Mouse (Mus musculus): ENCODE measurements at regions not wholly inside any gene's neighbourhood (a gene's known extent, or its start where the extent isn't known, plus 50 kb on each side); places are given as distances from the start of the nearest gene placed in this dataset.
A peak's percentile ranks its signal among the peaks of the same experiment; 100 is the strongest.

DNA sequence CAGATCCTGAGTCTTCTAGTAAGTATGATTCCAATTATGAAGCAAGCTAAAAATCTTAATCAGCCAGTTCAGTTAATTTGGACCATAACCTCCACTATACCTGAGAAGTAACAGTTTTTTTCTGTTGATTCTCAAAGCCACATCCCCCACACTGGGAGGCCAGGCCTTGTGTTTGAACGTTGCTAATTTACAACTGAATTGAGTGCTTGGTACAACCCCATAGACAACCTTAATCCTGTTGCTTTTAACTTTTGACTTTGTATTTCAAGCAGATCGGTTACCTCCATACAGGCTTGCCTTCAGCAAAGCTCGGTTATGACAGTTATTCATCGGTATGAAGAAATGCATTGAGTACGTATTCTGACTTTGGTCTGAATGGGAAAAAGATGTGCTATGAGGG lies 105.3 kb downstream of the B3gnt5 start:
- Histone ChIP-seq H3K36me3 (ENCODE audit: control insufficient read depth, insufficient read depth, low read length, poor library complexity, severe bottlenecking) (no peaks in the 10 kb centered on the region), H3K27me3 (ENCODE audit: control insufficient read depth, insufficient read depth, low read length, poor library complexity, severe bottlenecking) (no peaks in the 10 kb centered on the region), H3K4me1 (ENCODE audit: control insufficient read depth, insufficient read depth, low read length) (no peaks in the 10 kb centered on the region), H3K9me3 (replicated peaks; ENCODE audit: control insufficient read depth, insufficient read depth, low read length, poor library complexity, severe bottlenecking) (no peaks in the 10 kb centered on the region; the same call in 1 of the 2 replicates), H3K9ac (ENCODE audit: low read depth, poor library complexity, severe bottlenecking) (no peak overlapping the region), H3K4me3 (ENCODE audit: low read depth, low read length) (no peak overlapping the region), H3K27ac (ENCODE audit: insufficient read depth, low read length) (peak overlapping the region; percentile 56; the same call in 1 of the 2 replicates)
- TF ChIP-seq CTCF (IDR thresholded peaks at IDR 0.05; ENCODE audit: low read depth, low read length) (no peak), EP300 (IDR thresholded peaks at IDR 0.05; ENCODE audit: insufficient read depth, low read depth, low read length) (no peak), POLR2A (IDR thresholded peaks at IDR 0.05; ENCODE audit: insufficient read depth, low read length) (no peak)

DNA sequence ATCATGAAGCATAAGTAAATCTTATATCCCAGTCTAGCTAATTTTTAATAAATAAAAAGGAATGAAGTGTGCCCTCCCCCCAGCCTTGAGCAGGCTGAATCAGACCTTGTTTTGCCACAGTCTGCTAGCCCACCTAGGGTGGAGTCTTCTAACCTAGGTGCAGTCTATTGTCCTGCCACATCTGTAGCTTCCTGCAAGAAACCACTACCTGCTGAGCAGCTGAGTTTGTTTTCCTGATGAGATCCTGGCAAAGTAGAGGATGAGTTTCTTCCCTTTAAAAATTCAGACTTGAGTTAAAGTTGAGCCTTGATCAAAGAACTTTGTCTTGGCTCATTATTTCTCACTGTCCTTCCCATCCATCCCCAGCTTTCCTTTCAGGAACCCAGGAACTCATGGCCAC lies 105.9 kb downstream of the B3gnt5 start:
- H3K27me3 ChIP-seq (ENCODE audit: control insufficient read depth, insufficient read depth, low read length, poor library complexity, severe bottlenecking) = no peaks in the 10 kb centered on the region
- H3K27ac ChIP-seq (ENCODE audit: insufficient read depth, low read length) = peak overlapping the region; percentile 87
- no peaks in the 10 kb centered on the region for H3K36me3 ChIP-seq (ENCODE audit: control insufficient read depth, insufficient read depth, low read length, poor library complexity, severe bottlenecking)
- no peak overlapping the region for H3K4me3 ChIP-seq (ENCODE audit: low read depth, low read length)
- no peak overlapping the region for H3K9ac ChIP-seq (ENCODE audit: low read depth, poor library complexity, severe bottlenecking)
- no peaks in the 10 kb centered on the region for H3K4me1 ChIP-seq (ENCODE audit: control insufficient read depth, insufficient read depth, low read length)
- TF ChIP-seq CTCF (IDR thresholded peaks at IDR 0.05; ENCODE audit: low read depth, low read length) (no peak), POLR2A (IDR thresholded peaks at IDR 0.05; ENCODE audit: insufficient read depth, low read length) (no peak), EP300 (IDR thresholded peaks at IDR 0.05; ENCODE audit: insufficient read depth, low read depth, low read length) (no peak)
- H3K9me3 ChIP-seq (replicated peaks; ENCODE audit: control insufficient read depth, insufficient read depth, low read length, poor library complexity, severe bottlenecking) = peaks cover 3% of the 10 kb centered on the region; the same call in 1 of the 2 replicates

DNA sequence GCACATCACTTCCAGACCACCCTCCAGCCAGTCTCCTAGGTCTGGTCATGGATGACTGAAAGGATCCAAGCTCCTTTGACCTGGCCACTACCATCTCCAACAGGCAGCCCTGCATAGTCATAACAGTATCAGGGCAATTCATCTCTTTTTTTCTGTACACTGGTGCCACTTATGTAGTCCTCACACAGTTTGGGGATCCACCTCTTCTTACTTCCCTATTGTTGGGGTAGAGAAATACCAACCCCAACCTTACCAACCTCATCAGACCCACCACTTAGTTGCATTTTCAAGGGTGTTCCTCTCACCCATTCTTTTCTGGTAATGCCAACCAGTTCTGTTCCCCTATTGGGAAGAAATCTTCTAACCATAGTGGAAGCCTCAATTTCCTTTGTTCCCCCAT lies 109.4 kb downstream of the B3gnt5 start:
- H3K27ac ChIP-seq (ENCODE audit: insufficient read depth, low read length) = no peak overlapping the region
- no peaks in the 10 kb centered on the region for H3K36me3 ChIP-seq (ENCODE audit: control insufficient read depth, insufficient read depth, low read length, poor library complexity, severe bottlenecking)
- peaks cover 3% of the 10 kb centered on the region for H3K9me3 ChIP-seq (replicated peaks; ENCODE audit: control insufficient read depth, insufficient read depth, low read length, poor library complexity, severe bottlenecking)
- no peaks in the 10 kb centered on the region; the same call in 1 of the 2 replicates for H3K27me3 ChIP-seq (ENCODE audit: control insufficient read depth, insufficient read depth, low read length, poor library complexity, severe bottlenecking)
- TF ChIP-seq EP300 (IDR thresholded peaks at IDR 0.05; ENCODE audit: insufficient read depth, low read depth, low read length) (no peak), POLR2A (IDR thresholded peaks at IDR 0.05; ENCODE audit: insufficient read depth, low read length) (no peak), CTCF (IDR thresholded peaks at IDR 0.05; ENCODE audit: low read depth, low read length) (no peak)
- H3K4me1 ChIP-seq (ENCODE audit: control insufficient read depth, insufficient read depth, low read length) = no peaks in the 10 kb centered on the region
- no peak overlapping the region for H3K4me3 ChIP-seq (ENCODE audit: low read depth, low read length)
- H3K9ac ChIP-seq (ENCODE audit: low read depth, poor library complexity, severe bottlenecking) = no peak overlapping the region

DNA sequence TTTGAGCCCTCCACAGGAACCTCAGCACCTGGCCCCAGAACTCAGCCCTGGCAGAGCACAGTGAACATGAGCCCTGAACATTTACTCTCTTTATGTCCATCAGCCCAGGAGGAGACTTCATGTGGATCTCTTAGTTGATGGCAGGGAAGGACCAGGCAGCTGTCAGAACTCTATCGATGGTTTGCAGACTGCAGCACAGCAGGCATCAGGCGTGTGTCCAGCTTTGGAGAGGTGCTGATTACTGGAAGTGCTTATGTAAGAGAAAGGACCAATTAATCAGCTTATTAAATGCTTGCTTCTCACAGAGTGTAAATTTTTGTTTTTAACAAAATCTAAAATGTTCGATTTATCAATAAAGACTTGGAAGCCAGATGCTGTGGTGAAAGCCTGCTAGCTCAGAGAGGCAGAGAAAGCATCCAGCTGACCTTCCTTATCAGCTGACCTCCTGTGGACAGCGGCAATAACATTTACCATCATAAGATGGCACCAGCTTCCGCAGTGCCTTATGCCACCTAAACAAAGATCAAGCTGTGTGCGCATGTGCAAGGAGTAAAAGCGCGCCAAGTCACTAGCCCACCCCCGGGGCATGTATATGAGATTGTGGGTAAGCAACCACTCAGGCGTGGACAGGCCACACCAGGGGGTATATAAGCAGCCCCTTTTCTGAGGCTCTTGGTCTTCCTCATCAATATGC lies 105.8 kb downstream of the Klhl6 start:
- Histone ChIP-seq H3K9ac (ENCODE audit: low read depth, poor library complexity, severe bottlenecking) (no peak overlapping the region), H3K36me3 (ENCODE audit: control insufficient read depth, insufficient read depth, low read length, poor library complexity, severe bottlenecking) (no peaks in the 10 kb centered on the region), H3K4me1 (ENCODE audit: control insufficient read depth, insufficient read depth, low read length) (no peaks in the 10 kb centered on the region), H3K4me3 (ENCODE audit: low read depth, low read length) (no peak overlapping the region), H3K27me3 (ENCODE audit: control insufficient read depth, insufficient read depth, low read length, poor library complexity, severe bottlenecking) (no peaks in the 10 kb centered on the region; the same call in 1 of the 2 replicates), H3K27ac (ENCODE audit: insufficient read depth, low read length) (no peak overlapping the region), H3K9me3 (replicated peaks; ENCODE audit: control insufficient read depth, insufficient read depth, low read length, poor library complexity, severe bottlenecking) (no peaks in the 10 kb centered on the region)
- no peak for TF ChIP-seq POLR2A (IDR thresholded peaks at IDR 0.05; ENCODE audit: insufficient read depth, low read length)
- TF ChIP-seq CTCF (IDR thresholded peaks at IDR 0.05; ENCODE audit: low read depth, low read length) = no peak
- no peak for TF ChIP-seq EP300 (IDR thresholded peaks at IDR 0.05; ENCODE audit: insufficient read depth, low read depth, low read length)

DNA sequence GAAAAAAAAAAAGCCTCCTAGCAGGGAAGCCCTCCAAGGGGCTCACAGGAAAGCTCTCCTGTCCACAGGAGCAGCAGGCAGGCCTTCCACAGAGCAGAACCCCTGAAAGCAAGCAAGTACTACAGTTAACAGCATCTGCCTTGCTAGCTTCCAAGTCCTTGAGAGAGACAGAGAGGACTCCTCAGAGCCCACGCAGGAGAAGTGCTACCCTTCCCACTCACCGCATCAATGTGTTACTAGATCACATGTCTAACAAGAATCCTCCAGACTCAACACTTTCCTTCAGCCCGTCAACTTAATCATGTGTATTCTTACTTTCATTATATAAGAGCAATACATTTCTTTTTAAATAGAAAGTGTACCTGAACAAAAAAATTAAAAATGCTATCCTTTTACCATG lies 99.9 kb downstream of the Klhl6 start:
- Histone ChIP-seq H3K9ac (ENCODE audit: low read depth, poor library complexity, severe bottlenecking) (no peak overlapping the region), H3K27ac (ENCODE audit: insufficient read depth, low read length) (no peak overlapping the region), H3K36me3 (ENCODE audit: control insufficient read depth, insufficient read depth, low read length, poor library complexity, severe bottlenecking) (no peaks in the 10 kb centered on the region), H3K4me3 (ENCODE audit: low read depth, low read length) (no peak overlapping the region), H3K27me3 (ENCODE audit: control insufficient read depth, insufficient read depth, low read length, poor library complexity, severe bottlenecking) (no peaks in the 10 kb centered on the region), H3K9me3 (replicated peaks; ENCODE audit: control insufficient read depth, insufficient read depth, low read length, poor library complexity, severe bottlenecking) (peaks cover 7% of the 10 kb centered on the region; the same call in 1 of the 2 replicates), H3K4me1 (ENCODE audit: control insufficient read depth, insufficient read depth, low read length) (no peaks in the 10 kb centered on the region)
- no peak for TF ChIP-seq POLR2A (IDR thresholded peaks at IDR 0.05; ENCODE audit: insufficient read depth, low read length)
- no peak for TF ChIP-seq EP300 (IDR thresholded peaks at IDR 0.05; ENCODE audit: insufficient read depth, low read depth, low read length)
- TF ChIP-seq CTCF (IDR thresholded peaks at IDR 0.05; ENCODE audit: low read depth, low read length) = no peak

DNA sequence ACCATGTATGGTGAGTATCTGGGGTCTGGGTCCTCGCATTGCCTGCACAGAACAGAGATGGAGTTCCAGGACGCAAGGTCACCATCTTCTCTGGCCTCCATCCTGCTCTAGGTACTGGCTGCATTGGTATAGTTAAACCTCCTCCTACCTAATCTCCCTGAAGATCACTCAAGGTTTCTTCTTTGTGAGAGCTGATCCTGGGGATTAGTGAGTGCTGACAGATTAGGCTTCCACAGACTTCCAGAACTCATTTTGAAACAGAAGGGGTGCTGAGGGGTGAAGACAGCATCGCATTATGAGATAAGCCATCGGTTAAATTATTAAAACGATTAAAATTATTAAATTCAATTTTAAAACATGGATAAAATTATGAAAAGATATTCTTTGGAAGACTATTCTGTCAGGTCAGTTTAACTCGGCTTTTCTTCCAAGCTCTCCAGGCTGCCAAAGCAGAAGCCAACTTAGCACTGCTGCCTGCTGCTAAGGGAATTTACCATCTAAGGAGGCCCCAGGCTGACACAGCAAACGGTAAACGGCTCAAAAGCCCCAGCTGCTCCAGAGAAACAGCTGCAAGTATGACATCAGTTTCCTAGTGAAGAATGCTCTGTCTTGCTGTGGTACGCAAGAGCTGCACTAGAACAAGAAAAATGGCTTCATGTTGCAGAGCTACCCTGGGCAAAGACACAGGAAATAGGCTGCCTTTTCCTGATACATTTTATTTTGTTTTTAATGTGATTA lies 98.9 kb downstream of the Klhl6 start:
- TF ChIP-seq POLR2A (IDR thresholded peaks at IDR 0.05; ENCODE audit: insufficient read depth, low read length) (no peak), CTCF (IDR thresholded peaks at IDR 0.05; ENCODE audit: low read depth, low read length) (no peak), EP300 (IDR thresholded peaks at IDR 0.05; ENCODE audit: insufficient read depth, low read depth, low read length) (no peak)
- H3K9me3 ChIP-seq (replicated peaks; ENCODE audit: control insufficient read depth, insufficient read depth, low read length, poor library complexity, severe bottlenecking) = peaks cover 11% of the 10 kb centered on the region
- no peak overlapping the region for H3K9ac ChIP-seq (ENCODE audit: low read depth, poor library complexity, severe bottlenecking)
- no peaks in the 10 kb centered on the region for H3K4me1 ChIP-seq (ENCODE audit: control insufficient read depth, insufficient read depth, low read length)
- H3K27ac ChIP-seq (ENCODE audit: insufficient read depth, low read length) = no peak overlapping the region
- H3K36me3 ChIP-seq (ENCODE audit: control insufficient read depth, insufficient read depth, low read length, poor library complexity, severe bottlenecking) = no peaks in the 10 kb centered on the region
- no peaks in the 10 kb centered on the region for H3K27me3 ChIP-seq (ENCODE audit: control insufficient read depth, insufficient read depth, low read length, poor library complexity, severe bottlenecking)
- no peak overlapping the region for H3K4me3 ChIP-seq (ENCODE audit: low read depth, low read length)
